Comparison of ENCODE assay signal across 18 mouse cellular contexts in genomic region chr19:11690839-11691238, GRCm38 (mm10). TPM values are rescaled to one million over a fixed set of nuclear protein-coding genes. Genes with fewer than 3 reads are reported as not detected.
DNase-seq lines count a peak whose midpoint lies in the region; ATAC-seq lines count a peak whose summit lies in the region.
"Had no signal": no experiment of that assay in that cellular context is flagged by ENCODE, and none has a peak within 500 bp of the region (broad histone marks: within the 10 kb centered on the region; RNA-seq: fewer than 3 reads in every experiment).

Oosp1 (minus strand) TSS chr19:11691150.

- ATAC-seq in neutrophil, adult 5-6 weeks (ENCODE audit: extremely low read depth, insufficient number of reproducible peaks, low FRiP score, poor library complexity, severe bottlenecking) = peak; percentile 48; the same call in 1 of the 2 replicates
- ATAC-seq: forebrain, embryonic 14.5 days; hindbrain, postnatal 0 days had no signal

- peak; percentile 37 to 40 for DNase-seq in spleen, postnatal 36 days (ENCODE audit: low spot score in 2 of 2)
- DNase-seq in spleen, postnatal 14 days (ENCODE audit: low spot score in 2 of 2) = no peak
- peak; percentile 4 for DNase-seq in CD4-positive helper T cell, adult 2 months (ENCODE audit: low read depth, low spot score)
- DNase-seq in thymus, postnatal 25 days = peak; percentile 3
- no peak for DNase-seq in gastrocnemius, adult 18-20 months (ENCODE audit: low spot score)
- no peak for DNase-seq in urinary bladder, postnatal 14 days (ENCODE audit: low spot score)
- DNase-seq in embryo, embryonic 10 days (ENCODE audit: low spot score) = no peak
- DNase-seq: adrenal gland, postnatal 10 days; cerebellum, adult 11-12 months; cerebellum, adult 9-11 months; embryo, embryonic 11 days; gastrocnemius, postnatal 10 days; heart, adult 2 months; heart, postnatal 14 days had no signal

RNA-seq across cellular contexts. Expression of gene Oosp1, which starts in this region (rescaled TPM):
- not detected in 2 replicates for total RNA-seq in neutrophil, adult 5-6 weeks (2017)
- total RNA-seq in gastrocnemius, adult 18-20 months (2021) = not detected
- total RNA-seq: gastrocnemius, postnatal 10 days; gastrocnemius, postnatal 4 days; heart, adult 2 months; heart, postnatal 14 days; hindbrain, postnatal 0 days had no signal

Comparison
In these comparisons a context has a peak if more than half of its experiments do, and no peak if none do; other contexts are left out.
1. DNase-seq: peak in spleen, postnatal 36 days (2 of 2), CD4-positive helper T cell, adult 2 months (single experiment) and thymus, postnatal 25 days (single experiment); none in spleen, postnatal 14 days (0 of 2), gastrocnemius, adult 18-20 months (single experiment), urinary bladder, postnatal 14 days (single experiment) and embryo, embryonic 10 days (single experiment).
2. Peak in ATAC-seq in neutrophil, adult 5-6 weeks; RNA of the gene not detected or under 1 TPM.